Mouse (Mus musculus): ENCODE results near the gene Rbl2. TPM values are rescaled to one million over a fixed set of nuclear protein-coding genes. Genes with fewer than 3 reads are reported as not detected.

Gene Rbl2
- polyA plus RNA-seq, 1 experiment from 2014 or later, result 13.6 TPM

DNA sequence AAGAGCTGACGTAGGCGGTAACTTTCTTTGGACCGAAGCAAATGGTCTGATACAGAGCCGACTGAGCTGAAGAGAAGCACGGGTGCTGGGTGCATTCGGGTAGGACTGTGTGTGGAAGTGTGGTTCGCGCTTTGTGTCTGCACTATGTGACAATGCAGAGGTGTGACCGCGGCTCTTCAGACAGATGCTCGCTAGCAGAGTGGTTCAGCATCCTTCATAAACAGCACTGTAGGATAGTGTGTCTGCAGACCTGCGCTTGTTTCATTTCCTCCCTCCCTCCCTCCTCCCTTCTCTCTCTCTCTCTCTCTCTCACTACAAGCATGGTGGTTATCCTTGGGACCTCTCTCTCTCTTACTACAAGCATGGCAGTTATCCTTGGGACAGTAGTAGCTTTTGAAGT lies 12.6 kb downstream of the Rbl2 start:
- Histone ChIP-seq H3K4me1 (ENCODE audit: control insufficient read depth, insufficient read depth, low read length) (no peaks in the 10 kb centered on the region), H3K36me3 (ENCODE audit: control insufficient read depth, insufficient read depth, low read length) (no peaks in the 10 kb centered on the region; the same call in 1 of the 2 replicates), H3K27ac (ENCODE audit: low read depth, low read length) (no peak overlapping the region), H3K9me3 (ENCODE audit: control insufficient read depth, low read length) (no peaks in the 10 kb centered on the region), H3K9ac (ENCODE audit: low read length) (no peak overlapping the region), H3K4me3 (ENCODE audit: low read depth, low read length) (no peak overlapping the region), H3K27me3 (ENCODE audit: control insufficient read depth, insufficient read depth, low read length) (no peaks in the 10 kb centered on the region), H3K4me2 (no peak overlapping the region)
- ATAC-seq (ENCODE audit: low FRiP score) (no peak), DNase-seq (ENCODE audit: low spot score, missing footprints) (no peak)
- WGBS, result 93% methylated on average over 12 of the region's 12 CpGs

DNA sequence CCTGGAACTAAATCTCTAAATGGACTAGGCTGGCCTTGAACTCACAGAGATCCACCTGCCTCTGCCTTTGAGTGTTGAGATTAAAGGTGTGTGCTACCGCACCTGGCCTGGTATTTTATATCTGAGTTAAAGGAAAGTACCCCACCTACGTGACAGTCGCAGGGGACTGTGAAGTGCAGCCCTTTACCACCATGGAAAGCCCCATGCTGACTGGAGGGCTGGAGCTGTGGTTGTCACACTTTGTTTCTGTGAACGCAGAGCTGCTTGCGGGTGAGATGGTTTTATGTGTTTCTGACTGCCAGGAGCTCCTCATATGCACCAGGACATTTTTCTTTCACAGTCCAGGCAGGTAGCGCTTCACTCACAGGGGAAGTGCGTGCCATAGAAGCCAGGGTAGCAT lies 18.6 kb downstream of the Rbl2 start:
- Histone ChIP-seq H3K9me3 (ENCODE audit: control insufficient read depth, low read length) (no peaks in the 10 kb centered on the region), H3K36me3 (ENCODE audit: control insufficient read depth, insufficient read depth, low read length) (no peaks in the 10 kb centered on the region; the same call in 1 of the 2 replicates), H3K27me3 (ENCODE audit: control insufficient read depth, insufficient read depth, low read length) (no peaks in the 10 kb centered on the region), H3K27ac (ENCODE audit: low read depth, low read length) (no peak overlapping the region), H3K9ac (ENCODE audit: low read length) (no peak overlapping the region), H3K4me3 (ENCODE audit: low read depth, low read length) (no peak overlapping the region), H3K4me2 (no peak overlapping the region), H3K4me1 (ENCODE audit: control insufficient read depth, insufficient read depth, low read length) (no peaks in the 10 kb centered on the region)
- 91% methylated on average over 7 of the region's 7 CpGs for WGBS
- ATAC-seq (ENCODE audit: low FRiP score), result no peak
- no peak for DNase-seq (ENCODE audit: low spot score, missing footprints)

- WGBS, result 90% methylated on average over 2 of the region's 2 CpGs
- H3K4me3 ChIP-seq (ENCODE audit: low read depth, low read length), result no peak overlapping the region
- no peaks in the 10 kb centered on the region for H3K4me1 ChIP-seq (ENCODE audit: control insufficient read depth, insufficient read depth, low read length)
- H3K27me3 ChIP-seq (ENCODE audit: control insufficient read depth, insufficient read depth, low read length), result no peaks in the 10 kb centered on the region
- no peak overlapping the region for H3K9ac ChIP-seq (ENCODE audit: low read length)
- DNase-seq (ENCODE audit: low spot score, missing footprints), result no peak
- no peaks in the 10 kb centered on the region for H3K9me3 ChIP-seq (ENCODE audit: control insufficient read depth, low read length)
- no peak overlapping the region for H3K27ac ChIP-seq (ENCODE audit: low read depth, low read length)
- ATAC-seq (ENCODE audit: low FRiP score), result no peak
- H3K36me3 ChIP-seq (ENCODE audit: control insufficient read depth, insufficient read depth, low read length), result no peaks in the 10 kb centered on the region; the same call in 1 of the 2 replicates
- no peak overlapping the region for H3K4me2 ChIP-seq
Measured at GRCm38 (mm10) chr8:91089601-91090000, 19.7 kb downstream of the Rbl2 start.

GRCm38 (mm10) chr8:91094135-91094534 lies 24.3 kb downstream of the Rbl2 start:
- Histone ChIP-seq H3K27me3 (ENCODE audit: control insufficient read depth, insufficient read depth, low read length) (no peaks in the 10 kb centered on the region), H3K36me3 (ENCODE audit: control insufficient read depth, insufficient read depth, low read length) (no peaks in the 10 kb centered on the region; the same call in 1 of the 2 replicates), H3K27ac (ENCODE audit: low read depth, low read length) (no peak overlapping the region), H3K4me1 (ENCODE audit: control insufficient read depth, insufficient read depth, low read length) (no peaks in the 10 kb centered on the region), H3K4me2 (no peak overlapping the region), H3K4me3 (ENCODE audit: low read depth, low read length) (no peak overlapping the region), H3K9ac (ENCODE audit: low read length) (no peak overlapping the region), H3K9me3 (ENCODE audit: control insufficient read depth, low read length) (no peaks in the 10 kb centered on the region)
- WGBS, result 89% methylated on average over 5 of the region's 5 CpGs
- DNase-seq (ENCODE audit: low spot score, missing footprints), result no peak
- no peak for ATAC-seq (ENCODE audit: low FRiP score)

GRCm38 (mm10) chr8:91098106-91098505 lies 28.2 kb downstream of the Rbl2 start:
- Histone ChIP-seq H3K4me3 (ENCODE audit: low read depth, low read length) (no peak overlapping the region), H3K4me2 (no peak overlapping the region), H3K27ac (ENCODE audit: low read depth, low read length) (no peak overlapping the region), H3K9ac (ENCODE audit: low read length) (no peak overlapping the region), H3K9me3 (ENCODE audit: control insufficient read depth, low read length) (no peaks in the 10 kb centered on the region), H3K4me1 (ENCODE audit: control insufficient read depth, insufficient read depth, low read length) (no peaks in the 10 kb centered on the region), H3K36me3 (ENCODE audit: control insufficient read depth, insufficient read depth, low read length) (no peaks in the 10 kb centered on the region; the same call in 1 of the 2 replicates), H3K27me3 (ENCODE audit: control insufficient read depth, insufficient read depth, low read length) (no peaks in the 10 kb centered on the region)
- ATAC-seq (ENCODE audit: low FRiP score) (no peak), DNase-seq (ENCODE audit: low spot score, missing footprints) (no peak)
- 91% methylated on average over 6 of the region's 6 CpGs for WGBS

DNA sequence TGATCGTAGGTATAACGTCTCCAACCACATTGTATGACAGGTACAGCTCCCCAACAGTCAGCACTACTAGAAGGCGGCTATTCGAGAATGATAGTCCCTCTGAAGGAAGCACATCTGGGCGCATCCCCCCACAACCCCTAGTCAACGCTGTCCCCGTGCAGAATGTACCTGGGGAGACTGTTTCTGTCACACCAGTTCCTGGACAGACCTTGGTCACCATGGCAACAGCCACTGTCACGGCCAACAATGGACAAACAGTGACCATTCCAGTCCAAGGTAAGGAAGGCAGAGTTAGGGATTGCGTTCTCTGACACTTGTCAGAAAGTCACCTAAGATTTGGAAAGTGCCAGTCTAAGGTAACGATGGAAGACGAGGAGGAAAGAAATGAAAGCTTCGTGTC lies 36.4 kb downstream of the Rbl2 start:
- Histone ChIP-seq H3K9ac (ENCODE audit: low read length) (no peak overlapping the region), H3K36me3 (ENCODE audit: control insufficient read depth, insufficient read depth, low read length) (no peaks in the 10 kb centered on the region), H3K27ac (ENCODE audit: low read depth, low read length) (no peak overlapping the region), H3K4me1 (ENCODE audit: control insufficient read depth, insufficient read depth, low read length) (no peaks in the 10 kb centered on the region), H3K9me3 (ENCODE audit: control insufficient read depth, low read length) (no peaks in the 10 kb centered on the region), H3K4me2 (no peak overlapping the region), H3K4me3 (ENCODE audit: low read depth, low read length) (no peak overlapping the region), H3K27me3 (ENCODE audit: control insufficient read depth, insufficient read depth, low read length) (no peaks in the 10 kb centered on the region)
- WGBS, result 93% methylated on average over 12 of the region's 12 CpGs
- DNase-seq (ENCODE audit: low spot score, missing footprints) (no peak), ATAC-seq (ENCODE audit: low FRiP score) (no peak)

- Histone ChIP-seq H3K27ac (ENCODE audit: low read depth, low read length) (no peak overlapping the region), H3K9me3 (ENCODE audit: control insufficient read depth, low read length) (no peaks in the 10 kb centered on the region), H3K4me2 (no peak overlapping the region), H3K4me3 (ENCODE audit: low read depth, low read length) (no peak overlapping the region), H3K4me1 (ENCODE audit: control insufficient read depth, insufficient read depth, low read length) (no peaks in the 10 kb centered on the region), H3K36me3 (ENCODE audit: control insufficient read depth, insufficient read depth, low read length) (no peaks in the 10 kb centered on the region; the same call in 1 of the 2 replicates), H3K27me3 (ENCODE audit: control insufficient read depth, insufficient read depth, low read length) (no peaks in the 10 kb centered on the region), H3K9ac (ENCODE audit: low read length) (no peak overlapping the region)
- ATAC-seq (ENCODE audit: low FRiP score), result no peak
- 86% methylated on average over 5 of the region's 5 CpGs for WGBS
- no peak for DNase-seq (ENCODE audit: low spot score, missing footprints)
Measured at GRCm38 (mm10) chr8:91111868-91112477, 42.1 kb downstream of the Rbl2 start.

- Histone ChIP-seq H3K4me1 (ENCODE audit: control insufficient read depth, insufficient read depth, low read length) (no peaks in the 10 kb centered on the region), H3K27me3 (ENCODE audit: control insufficient read depth, insufficient read depth, low read length) (no peaks in the 10 kb centered on the region), H3K27ac (ENCODE audit: low read depth, low read length) (no peak overlapping the region), H3K4me3 (ENCODE audit: low read depth, low read length) (no peak overlapping the region), H3K9ac (ENCODE audit: low read length) (no peak overlapping the region), H3K9me3 (ENCODE audit: control insufficient read depth, low read length) (no peaks in the 10 kb centered on the region), H3K4me2 (no peak overlapping the region), H3K36me3 (ENCODE audit: control insufficient read depth, insufficient read depth, low read length) (peaks cover 4% of the 10 kb centered on the region)
- ATAC-seq (ENCODE audit: low FRiP score), result no peak
- 88% methylated on average over 5 of the region's 5 CpGs for WGBS
- no peak for DNase-seq (ENCODE audit: low spot score, missing footprints)
Measured at GRCm38 (mm10) chr8:91114428-91114827, 44.6 kb downstream of the Rbl2 start.

DNA sequence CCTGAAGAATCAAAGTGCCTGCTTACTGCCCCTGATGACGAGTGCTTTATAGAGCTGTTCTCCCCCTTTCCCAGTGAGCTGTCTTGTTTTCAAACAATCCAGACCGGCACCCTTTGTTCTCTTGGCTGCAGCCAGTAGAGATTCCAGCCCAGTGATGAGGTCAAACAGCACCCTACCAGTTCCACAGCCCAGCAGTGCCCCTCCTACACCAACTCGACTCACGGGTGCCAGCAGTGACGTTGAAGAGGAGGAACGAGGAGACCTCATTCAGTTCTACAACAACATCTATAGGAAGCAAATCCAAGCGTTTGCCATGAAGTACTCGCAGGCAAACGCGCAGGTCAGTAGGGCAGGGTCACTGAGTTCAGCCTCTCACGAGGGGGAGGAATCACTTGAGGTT lies 45.1 kb downstream of the Rbl2 start:
- Histone ChIP-seq H3K4me1 (ENCODE audit: control insufficient read depth, insufficient read depth, low read length) (no peaks in the 10 kb centered on the region), H3K9me3 (ENCODE audit: control insufficient read depth, low read length) (no peaks in the 10 kb centered on the region), H3K4me3 (ENCODE audit: low read depth, low read length) (no peak overlapping the region), H3K27ac (ENCODE audit: low read depth, low read length) (no peak overlapping the region), H3K36me3 (ENCODE audit: control insufficient read depth, insufficient read depth, low read length) (peaks cover 4% of the 10 kb centered on the region), H3K27me3 (ENCODE audit: control insufficient read depth, insufficient read depth, low read length) (no peaks in the 10 kb centered on the region), H3K9ac (ENCODE audit: low read length) (no peak overlapping the region), H3K4me2 (no peak overlapping the region)
- DNase-seq (ENCODE audit: low spot score, missing footprints) (no peak), ATAC-seq (ENCODE audit: low FRiP score) (no peak)
- 81% methylated on average over 11 of the region's 11 CpGs for WGBS

Measured in midbrain, embryonic 11.5 days (tissue).